Mouse (Mus musculus) lung, postnatal 0 days (tissue): ENCODE measurements around the gene Tph1.

Experiments
- CTCF ChIP-seq: IDR thresholded peaks from 2 replicates; pipeline ENCODE4 v1.5.1; 2016; ENCODE audit warnings: antibody characterized with exemption, mild to moderate bottlenecking
- EP300 ChIP-seq: IDR thresholded peaks from 2 replicates; pipeline ENCODE4 v1.6.1; 2016; ENCODE audit warnings: antibody characterized with exemption, mild to moderate bottlenecking, control low read depth

DNA sequence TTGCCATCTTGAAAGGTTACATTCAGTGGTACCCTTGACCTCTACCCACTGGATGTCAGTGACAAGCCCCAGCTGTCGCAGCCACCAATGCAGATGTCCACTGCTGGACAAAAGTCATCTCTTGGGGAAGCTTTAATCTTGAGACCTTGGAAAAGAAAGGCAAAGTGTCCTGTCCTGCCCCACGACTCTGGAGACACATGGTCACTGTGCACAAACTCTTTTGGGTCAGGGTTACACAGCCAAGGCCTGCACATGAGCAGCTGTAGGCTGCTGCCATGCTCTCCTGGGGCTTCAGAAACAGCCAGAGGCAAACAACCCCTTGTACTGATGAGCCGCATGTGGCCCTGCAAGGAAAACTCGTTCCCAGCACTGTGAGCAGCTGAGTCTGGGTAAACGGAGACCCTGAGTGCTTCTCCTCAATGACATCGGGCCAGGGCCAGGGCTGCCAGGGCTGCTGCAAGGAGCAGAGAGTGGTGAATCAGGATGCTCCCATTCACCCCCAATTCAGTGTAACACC lies 59.9 kb downstream of the Tph1 start:
- TF ChIP-seq CTCF (no peak), EP300 (no peak)
